Mouse (Mus musculus) liver, adult (tissue): ENCODE data around the gene Ypel3.

Experiments used
- GATA4 ChIP-seq: IDR thresholded peaks from 2 replicates; pipeline ENCODE4 v1.6.1; 2014; ENCODE audit warnings: mild to moderate bottlenecking, low read length; ENCODE audit not compliant: insufficient replicate concordance

The Ypel3 gene

GRCm38 (mm10) chr7:126798127-126799049, 21.6 kb downstream of the Ypel3 start:
- no peak for TF ChIP-seq GATA4

DNA sequence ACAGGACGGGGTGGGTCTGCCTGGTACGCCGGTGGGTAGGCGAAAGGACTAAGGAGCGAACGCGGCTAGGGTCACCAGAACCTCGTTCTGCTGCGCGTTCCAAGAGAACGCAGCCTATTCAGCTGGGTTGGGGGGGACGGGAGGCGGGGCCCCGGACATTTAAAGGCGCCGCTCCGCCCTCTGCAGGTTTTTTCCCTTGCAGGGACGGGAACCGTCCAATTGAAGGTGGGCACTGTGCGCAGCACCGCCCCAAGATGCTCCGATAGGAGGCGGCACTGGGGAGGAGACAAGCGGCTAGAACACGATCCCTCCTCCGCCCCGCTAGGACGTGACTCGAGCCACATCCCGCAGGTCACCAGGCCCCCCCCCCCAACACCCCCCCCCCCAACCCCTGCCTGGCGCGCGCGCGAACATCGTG, 22.3 kb downstream of the Ypel3 start:
- no peak for TF ChIP-seq GATA4

GRCm38 (mm10) chr7:126799468-126800268, 22.9 kb downstream of the Ypel3 start:
- no peak for TF ChIP-seq GATA4

- TF ChIP-seq GATA4: no peak
These were observed 23.7 kb downstream of the Ypel3 start for GRCm38 (mm10) chr7:126800269-126801056.

DNA sequence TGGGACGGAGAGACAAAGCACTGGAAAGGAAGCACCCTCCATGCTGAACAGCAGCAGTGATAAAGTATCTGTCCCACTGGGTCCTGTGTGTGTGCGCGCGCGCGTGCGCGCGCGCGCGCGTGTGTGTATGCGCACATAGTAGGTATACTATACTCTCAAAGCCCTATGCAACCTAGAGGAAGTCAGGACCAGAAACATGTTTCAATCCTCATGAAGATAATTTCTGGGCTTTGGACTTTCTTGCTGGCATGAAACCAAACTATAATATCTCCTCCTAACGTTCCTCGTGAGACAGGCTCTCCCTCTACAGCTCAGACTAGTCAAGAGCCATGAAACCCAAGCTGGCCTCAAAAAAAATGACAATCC, 24.3 kb downstream of the Ypel3 start:
- no peak for TF ChIP-seq GATA4

GRCm38 (mm10) chr7:126802134-126802889, 25.6 kb downstream of the Ypel3 start:
- TF ChIP-seq GATA4: no peak

DNA sequence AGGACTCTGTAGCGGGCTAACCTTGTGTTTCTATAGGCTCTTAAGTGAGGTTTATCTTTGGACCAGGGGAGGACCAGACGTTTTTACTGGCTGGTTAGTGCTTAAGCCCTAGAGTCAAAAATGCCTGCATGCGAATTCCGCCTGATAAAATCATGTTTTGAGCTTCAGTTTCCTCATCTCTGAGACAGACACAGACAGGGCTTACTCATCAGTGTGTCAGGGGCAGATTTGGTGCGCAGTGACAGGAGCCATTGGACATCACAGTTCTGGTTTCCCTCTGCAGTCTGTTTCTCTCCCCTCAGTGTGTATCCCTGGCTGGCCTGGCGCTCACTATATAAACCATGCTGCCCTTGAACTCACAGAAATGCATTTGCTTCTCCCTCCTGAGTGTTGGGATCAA, 26.4 kb downstream of the Ypel3 start:
- TF ChIP-seq GATA4: no peak

GRCm38 (mm10) chr7:126803751-126804150, 27.0 kb downstream of the Ypel3 start:
- TF ChIP-seq GATA4: no peak

DNA sequence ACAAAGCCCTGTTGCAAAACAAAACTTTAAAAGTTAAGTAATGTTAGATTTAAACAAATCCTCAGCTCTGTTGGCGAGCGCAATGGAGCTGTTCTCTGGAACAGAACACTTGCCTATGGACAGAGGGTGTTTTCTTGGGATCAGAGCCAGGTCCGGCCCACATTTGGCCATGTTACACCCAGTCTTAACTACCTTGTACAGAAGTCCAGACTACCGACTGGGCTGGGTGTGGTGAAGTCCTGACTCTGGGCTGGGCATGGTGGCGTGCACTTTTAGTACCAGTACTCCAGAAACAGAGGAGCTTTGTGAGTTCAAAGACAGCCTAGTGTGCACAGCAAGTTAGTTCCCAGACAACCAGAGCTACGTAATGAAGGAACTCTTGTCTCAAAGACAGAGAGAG, 30.2 kb downstream of the Ypel3 start:
- TF ChIP-seq GATA4: no peak

GRCm38 (mm10) chr7:126807405-126807804, 30.6 kb downstream of the Ypel3 start:
- no peak for TF ChIP-seq GATA4

DNA sequence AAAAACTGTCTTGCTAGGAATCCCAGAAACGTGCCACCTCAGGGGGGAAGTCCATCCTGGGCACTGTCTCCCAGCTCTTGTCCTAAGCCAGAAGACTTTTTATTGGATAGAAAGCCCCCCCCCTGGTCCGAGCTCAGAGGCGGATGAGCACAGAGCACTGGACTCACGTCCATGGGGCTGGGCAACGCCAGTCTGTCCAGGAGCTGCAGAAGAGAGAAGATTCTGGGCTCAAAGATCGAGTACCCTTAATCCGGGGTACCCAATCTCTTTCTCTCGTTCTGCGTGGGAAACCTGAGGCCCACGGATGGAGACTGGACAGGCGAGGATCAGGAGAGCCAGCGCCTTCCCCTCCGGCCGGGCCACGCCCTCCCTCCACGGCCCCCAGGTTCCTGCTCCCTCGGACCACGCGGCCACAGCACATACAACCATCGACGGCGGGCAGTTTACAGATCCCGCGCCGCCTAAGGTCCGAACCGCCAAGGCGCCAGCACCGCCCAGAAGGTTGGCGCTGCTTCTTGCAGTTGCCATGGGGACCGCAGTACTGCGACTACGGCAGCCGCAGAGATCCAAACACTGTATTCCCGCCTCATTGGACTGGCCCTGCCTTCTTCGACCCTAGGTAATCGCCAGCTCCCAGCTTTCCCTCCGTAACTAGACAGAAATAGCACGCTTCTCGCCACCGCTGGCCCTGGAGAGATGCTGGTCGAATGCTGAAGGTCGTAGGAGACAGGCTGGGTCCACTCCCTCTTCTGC, 32.1 kb downstream of the Ypel3 start:
- TF ChIP-seq GATA4: peak; percentile 5; the same call in 1 of the 2 replicates

DNA sequence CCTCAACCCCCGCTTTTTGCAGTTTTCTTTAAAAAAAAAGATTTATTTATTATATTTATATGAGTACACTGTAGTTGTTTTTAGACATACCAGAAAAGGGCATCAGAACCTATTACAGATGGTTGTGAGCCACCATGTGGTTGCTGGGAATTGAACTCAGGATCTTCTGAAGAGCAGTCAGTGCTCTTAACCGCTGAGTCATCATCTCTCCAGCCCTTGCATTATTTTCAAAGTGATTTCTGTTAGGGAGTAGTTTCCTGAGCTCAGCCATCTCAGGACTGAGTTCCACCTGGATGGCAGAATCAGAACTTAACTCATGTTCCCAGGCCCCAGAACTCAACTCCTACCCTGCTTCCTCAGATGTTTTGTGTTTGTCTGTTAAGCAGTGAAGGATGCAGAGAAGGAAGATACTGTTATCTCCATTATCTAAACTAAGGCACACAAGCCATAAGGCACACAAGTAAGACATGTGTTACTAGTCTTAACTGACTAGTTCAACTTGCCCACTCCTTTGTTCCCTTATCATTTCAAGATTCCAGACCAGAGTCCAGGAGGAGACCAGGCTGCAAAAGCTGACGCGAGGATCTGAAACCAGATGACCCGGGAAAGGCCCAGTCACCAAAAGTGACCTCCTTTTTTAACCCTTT, 33.1 kb downstream of the Ypel3 start:
- TF ChIP-seq GATA4: no peak

- TF ChIP-seq GATA4: no peak
These were observed 39.0 kb downstream of the Ypel3 start for GRCm38 (mm10) chr7:126815726-126816222.
